Mouse (Mus musculus): ENCODE measurements around the gene Tspan31. TPM values are rescaled to one million over a fixed set of nuclear protein-coding genes. Genes with fewer than 3 reads are reported as not detected.
A peak's percentile ranks its signal among the peaks of the same experiment; 100 is the strongest.
"Not testable (repeated sequence)": the region's sequence is repeated elsewhere in the genome, so short reads cannot be mapped to it uniquely, and the experiment has no call there.

The Tspan31 gene
- polyA plus RNA-seq, 1 experiment from 2014 or later, result 113 TPM

DNA sequence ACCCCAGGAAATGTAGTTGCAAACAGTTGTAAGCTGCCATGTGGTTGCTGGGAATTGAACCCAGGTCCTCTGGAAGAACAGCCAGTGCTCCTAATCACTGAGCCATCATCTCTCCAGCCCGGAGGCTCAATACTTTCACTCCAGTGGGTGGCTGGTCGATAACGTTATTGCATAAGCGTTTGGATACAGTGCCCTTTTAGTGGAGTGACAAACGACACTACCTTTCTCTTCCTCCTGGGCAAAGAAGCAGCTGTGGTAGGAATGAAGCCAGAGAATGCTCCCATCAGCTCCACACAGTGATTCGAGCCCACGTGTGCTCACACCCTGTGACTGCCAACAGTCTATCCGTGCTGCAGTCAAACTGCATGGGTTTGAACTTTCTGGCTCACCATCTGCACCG lies 1.1 kb upstream of the Tspan31 start:
- H3K27ac ChIP-seq, result peak overlapping the region; percentile 81
- H3K9me3 ChIP-seq, result no peaks in the 10 kb centered on the region
- H3K36me3 ChIP-seq (replicated peaks), result peaks cover 24% of the 10 kb centered on the region
- no peaks in the 10 kb centered on the region for H3K27me3 ChIP-seq (replicated peaks)
- H3K4me3 ChIP-seq, result peak overlapping the region; percentile 78
- ATAC-seq (replicated peaks), result no peak
- H3K9ac ChIP-seq, result peak overlapping the region; percentile 57; the same call in 1 of the 2 replicates
- peaks cover 33% of the 10 kb centered on the region for H3K4me1 ChIP-seq
- H3K4me2 ChIP-seq, result peak overlapping the region; percentile 77
- WGBS, result 80% methylated on average over 9 of the region's 9 CpGs

DNA sequence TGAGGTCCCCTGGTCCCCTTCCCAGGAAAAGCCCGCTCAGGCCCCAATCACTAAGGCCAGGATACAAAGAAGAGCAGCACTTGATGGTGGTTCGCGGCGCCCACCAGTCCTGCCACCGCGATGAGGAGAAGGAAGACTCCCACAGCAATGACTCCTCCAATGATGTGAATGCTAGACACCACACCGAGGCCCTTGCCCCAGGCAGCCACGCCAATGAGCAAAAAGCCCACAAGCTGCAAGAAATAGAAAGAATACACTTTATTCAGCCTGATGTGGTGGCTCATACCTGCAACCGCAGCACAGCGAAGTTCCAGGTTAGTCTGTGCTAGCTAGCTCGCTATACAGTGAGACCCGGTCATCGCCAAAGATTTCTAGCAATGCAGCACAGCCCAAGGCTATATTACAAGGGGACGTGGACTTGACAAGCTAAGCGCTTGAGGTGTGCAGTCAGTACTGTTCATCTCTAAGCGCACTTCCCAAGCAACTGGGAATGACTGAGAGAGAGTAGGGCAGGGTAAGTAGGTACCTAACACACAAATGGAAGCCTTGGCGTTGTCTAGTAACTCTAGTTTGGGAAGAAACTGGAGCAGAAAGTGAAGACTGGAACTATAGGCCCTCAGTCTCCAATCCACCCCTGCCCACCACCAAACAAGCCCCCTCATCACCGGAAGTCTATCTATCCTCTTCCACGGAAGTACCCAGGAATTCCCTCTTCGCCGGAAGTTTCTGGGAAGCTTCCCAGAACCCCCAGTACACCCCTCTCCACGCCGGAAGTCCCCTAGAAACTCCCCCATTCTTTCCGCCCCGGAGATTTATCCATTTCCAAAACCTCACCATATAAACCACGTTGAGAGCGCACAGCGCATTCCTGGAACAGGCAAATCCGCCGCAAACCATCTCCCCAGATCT lies 529 bp downstream of the Tspan31 start:
- H3K4me1 ChIP-seq, result peaks cover 42% of the 10 kb centered on the region
- H3K36me3 ChIP-seq (replicated peaks), result peaks cover 36% of the 10 kb centered on the region
- peak overlapping the region; percentile 62 for H3K9ac ChIP-seq
- peak overlapping the region; percentile 95 for H3K27ac ChIP-seq
- H3K9me3 ChIP-seq, result no peaks in the 10 kb centered on the region
- peak; percentile 79 for ATAC-seq (replicated peaks)
- 7% methylated on average over 30 of the region's 30 CpGs for WGBS
- no peaks in the 10 kb centered on the region for H3K27me3 ChIP-seq (replicated peaks)
- peak overlapping the region; percentile 77 for H3K4me2 ChIP-seq
- peak overlapping the region; percentile 78 for H3K4me3 ChIP-seq

DNA sequence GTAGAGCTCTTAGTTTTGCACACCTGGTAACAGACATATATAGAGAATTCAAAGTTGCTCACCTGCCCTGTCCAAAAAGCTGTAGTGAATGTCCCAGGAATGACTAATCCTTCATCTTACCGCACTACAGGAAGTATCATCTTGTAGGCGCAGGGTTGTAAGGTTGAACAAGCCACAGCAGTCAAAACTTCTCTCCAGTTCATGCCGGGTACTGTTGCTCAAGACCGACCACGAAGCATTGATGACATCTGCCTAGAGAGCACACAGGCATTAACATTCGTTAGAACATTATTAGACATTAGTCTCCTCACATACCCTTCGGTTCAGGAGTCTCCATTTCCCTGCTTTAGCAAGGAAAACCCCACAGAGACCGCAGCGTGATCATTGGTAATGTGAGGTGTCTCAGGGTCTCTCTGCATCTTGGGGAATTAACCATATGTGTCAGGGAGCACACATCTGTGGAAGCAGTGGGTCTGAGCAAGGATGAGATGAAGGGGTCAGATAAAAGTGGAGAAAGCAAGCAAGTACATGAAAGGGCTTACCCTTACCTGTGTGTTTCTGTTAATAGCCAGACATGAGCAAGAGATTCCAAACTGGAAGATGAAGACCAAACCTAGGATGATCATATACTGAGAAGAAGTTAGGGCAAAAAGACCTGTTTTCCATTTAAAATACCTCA lies 1.6 kb downstream of the Tspan31 start:
- H3K27me3 ChIP-seq (replicated peaks), result no peaks in the 10 kb centered on the region
- H3K9ac ChIP-seq, result peak overlapping the region; percentile 62; the same call in 1 of the 2 replicates
- WGBS, result 81% methylated on average over 9 of the region's 9 CpGs
- peaks cover 36% of the 10 kb centered on the region for H3K36me3 ChIP-seq (replicated peaks)
- peak overlapping the region; percentile 27; the same call in 1 of the 2 replicates for H3K27ac ChIP-seq
- no peaks in the 10 kb centered on the region for H3K9me3 ChIP-seq
- peak overlapping the region; percentile 78 for H3K4me3 ChIP-seq
- ATAC-seq (replicated peaks), result no peak
- H3K4me2 ChIP-seq, result peak overlapping the region; percentile 77
- peaks cover 44% of the 10 kb centered on the region for H3K4me1 ChIP-seq

DNA sequence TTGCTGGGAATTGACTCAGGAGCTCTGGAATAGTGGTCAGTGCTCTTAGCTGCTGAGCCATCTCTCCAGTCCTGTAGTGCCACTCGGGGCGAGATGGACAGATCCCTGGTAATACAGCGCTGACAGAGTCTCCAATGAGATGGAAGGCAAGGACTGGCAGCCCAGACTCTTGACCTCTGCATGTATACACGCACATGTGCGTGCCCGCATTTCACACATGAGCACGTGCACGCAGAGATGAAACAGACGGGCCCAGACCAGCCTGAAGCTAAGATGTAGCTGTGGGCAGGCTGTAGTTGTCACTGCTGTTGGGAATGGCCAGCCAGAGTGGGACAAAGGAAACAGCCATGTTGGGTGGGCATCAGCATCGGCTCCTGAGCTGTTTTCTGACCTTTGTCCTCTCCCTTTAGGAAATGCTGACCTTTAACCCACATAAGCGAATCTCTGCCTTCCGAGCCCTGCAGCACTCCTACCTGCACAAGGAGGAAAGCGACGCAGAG lies 3.5 kb downstream of the Tspan31 start:
- WGBS, result 92% methylated on average over 14 of the region's 14 CpGs
- ATAC-seq (replicated peaks), result no peak
- no peak overlapping the region for H3K27ac ChIP-seq
- peaks cover 57% of the 10 kb centered on the region for H3K4me1 ChIP-seq
- H3K9me3 ChIP-seq, result no peaks in the 10 kb centered on the region
- no peaks in the 10 kb centered on the region for H3K27me3 ChIP-seq (replicated peaks)
- H3K36me3 ChIP-seq (replicated peaks), result peaks cover 36% of the 10 kb centered on the region
- H3K4me2 ChIP-seq, result no peak overlapping the region
- H3K4me3 ChIP-seq, result no peak overlapping the region
- no peak overlapping the region for H3K9ac ChIP-seq

DNA sequence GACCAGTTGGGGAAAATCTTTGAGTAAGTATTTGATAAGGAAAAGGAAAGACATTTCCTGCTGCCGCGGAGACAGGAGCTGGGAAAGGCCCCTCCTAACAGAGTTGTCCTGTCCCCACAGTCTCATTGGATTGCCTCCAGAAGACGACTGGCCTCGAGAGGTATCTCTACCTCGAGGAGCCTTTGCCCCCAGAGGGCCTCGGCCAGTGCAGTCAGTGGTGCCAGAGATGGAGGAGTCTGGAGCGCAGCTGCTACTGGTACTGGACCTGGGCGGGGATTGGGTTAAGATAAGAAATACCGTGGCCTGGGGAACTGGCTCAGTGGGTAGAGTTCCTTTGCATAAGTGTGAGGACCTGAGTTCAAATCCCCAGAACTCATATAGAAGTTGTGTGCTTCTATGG lies 4.1 kb downstream of the Tspan31 start:
- no peak overlapping the region for H3K4me2 ChIP-seq
- no peaks in the 10 kb centered on the region for H3K9me3 ChIP-seq
- H3K27ac ChIP-seq, result no peak overlapping the region
- peaks cover 36% of the 10 kb centered on the region for H3K36me3 ChIP-seq (replicated peaks)
- H3K4me1 ChIP-seq, result peaks cover 58% of the 10 kb centered on the region
- H3K4me3 ChIP-seq, result no peak overlapping the region
- ATAC-seq (replicated peaks), result no peak
- 89% methylated on average over 9 of the region's 9 CpGs for WGBS
- no peak overlapping the region for H3K9ac ChIP-seq
- H3K27me3 ChIP-seq (replicated peaks), result no peaks in the 10 kb centered on the region

DNA sequence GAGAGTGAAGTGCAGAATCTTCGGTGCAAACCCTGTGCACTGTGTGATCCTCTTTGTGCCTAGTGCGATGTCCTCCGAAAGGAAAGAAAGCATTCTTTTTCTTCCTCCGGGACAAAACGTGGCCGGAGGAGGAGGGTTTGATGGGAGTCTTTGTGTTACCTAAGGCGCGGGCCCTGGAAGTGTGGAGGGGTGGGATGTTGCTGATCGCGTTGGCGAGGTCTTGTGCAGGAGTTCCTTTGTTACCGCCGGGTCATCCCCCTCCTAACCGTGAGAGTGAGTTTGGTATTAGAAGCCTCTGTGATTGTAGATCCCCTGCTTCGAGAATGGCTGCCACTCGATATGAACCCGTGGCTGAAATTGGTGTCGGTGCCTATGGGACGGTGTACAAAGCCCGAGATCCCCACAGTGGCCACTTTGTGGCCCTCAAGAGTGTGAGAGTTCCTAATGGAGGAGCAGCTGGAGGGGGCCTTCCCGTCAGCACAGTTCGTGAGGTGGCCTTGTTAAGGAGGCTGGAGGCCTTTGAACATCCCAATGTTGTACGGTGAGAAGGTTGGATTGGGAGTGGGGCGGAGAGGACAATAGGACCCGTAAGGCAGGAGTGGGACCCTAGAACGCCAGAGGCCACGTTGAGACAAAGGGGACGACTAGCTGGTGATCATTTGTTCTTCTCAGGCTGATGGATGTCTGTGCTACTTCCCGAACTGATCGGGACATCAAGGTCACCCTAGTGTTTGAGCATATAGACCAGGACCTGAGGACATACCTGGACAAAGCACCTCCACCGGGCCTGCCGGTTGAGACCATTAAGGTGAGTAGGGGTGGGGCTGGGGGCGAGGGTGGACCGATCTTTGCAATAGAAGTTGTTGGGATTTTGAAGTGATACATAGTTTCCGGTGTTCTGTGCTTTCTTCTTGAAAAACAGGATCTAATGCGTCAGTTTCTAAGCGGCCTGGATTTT lies 5.9 kb downstream of the Tspan31 start:
- no peaks in the 10 kb centered on the region for H3K27me3 ChIP-seq (replicated peaks)
- peaks cover 50% of the 10 kb centered on the region for H3K4me1 ChIP-seq
- H3K9me3 ChIP-seq, result no peaks in the 10 kb centered on the region
- H3K27ac ChIP-seq, result peak overlapping the region; percentile 93
- peak overlapping the region; percentile 91 for H3K9ac ChIP-seq
- H3K4me3 ChIP-seq, result peak overlapping the region; percentile 83
- 14% methylated on average over 37 of the region's 37 CpGs for WGBS
- H3K4me2 ChIP-seq, result peak overlapping the region; percentile 83
- peaks cover 36% of the 10 kb centered on the region for H3K36me3 ChIP-seq (replicated peaks)
- peak; percentile 3; the same call in 1 of the 2 replicates for ATAC-seq (replicated peaks)

DNA sequence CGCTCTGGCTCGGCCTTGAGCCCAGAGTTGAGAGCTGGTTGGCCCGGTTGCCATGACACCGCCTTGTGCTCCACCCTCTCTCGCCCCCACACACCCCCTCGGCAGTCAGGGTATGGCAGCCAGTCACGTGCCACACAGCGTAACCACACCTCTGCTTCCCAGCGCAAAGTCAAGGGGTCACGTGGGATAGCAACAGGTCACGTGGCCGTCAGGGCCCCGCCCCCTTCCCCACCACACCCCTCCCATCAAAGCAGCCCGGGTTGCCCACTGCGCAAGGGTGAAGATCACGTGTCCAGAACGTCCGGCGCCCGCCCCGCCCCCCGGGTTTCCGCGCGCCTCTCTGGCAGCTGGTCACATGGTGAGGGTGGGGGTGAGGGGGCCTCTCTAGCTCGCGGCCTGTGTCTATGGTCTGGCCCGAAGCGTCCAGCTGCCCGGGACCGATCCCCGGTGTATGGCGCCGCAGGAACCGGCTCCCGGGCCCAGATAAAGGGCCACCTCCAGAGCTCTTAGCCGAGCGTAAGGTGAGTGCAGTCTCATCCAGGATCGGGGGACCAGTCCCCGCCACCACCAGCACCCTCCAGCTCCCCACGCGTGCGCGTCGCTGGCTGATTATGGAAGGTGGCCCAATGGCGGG lies 6.7 kb downstream of the Tspan31 start, which contains the start of gene Cdk4:
Gene Cdk4, plus strand, starts transcription at position 296 of the 634 bp plus-strand sequence.
- Histone ChIP-seq H3K4me1 (peaks cover 48% of the 10 kb centered on the region), H3K4me3 (peak within 1 kb of the TSS; percentile 83), H3K27me3 (replicated peaks) (no peaks in the 10 kb centered on the region), H3K4me2 (peak within 1 kb of the TSS; percentile 83), H3K36me3 (replicated peaks) (peaks cover 34% of the 10 kb centered on the region), H3K9me3 (no peaks in the 10 kb centered on the region), H3K27ac (peak within 1 kb of the TSS; percentile 93), H3K9ac (peak within 1 kb of the TSS; percentile 91)
- WGBS, result 0% methylated on average over 46 of the region's 46 CpGs
- ATAC-seq (replicated peaks), result peak; percentile 90

DNA sequence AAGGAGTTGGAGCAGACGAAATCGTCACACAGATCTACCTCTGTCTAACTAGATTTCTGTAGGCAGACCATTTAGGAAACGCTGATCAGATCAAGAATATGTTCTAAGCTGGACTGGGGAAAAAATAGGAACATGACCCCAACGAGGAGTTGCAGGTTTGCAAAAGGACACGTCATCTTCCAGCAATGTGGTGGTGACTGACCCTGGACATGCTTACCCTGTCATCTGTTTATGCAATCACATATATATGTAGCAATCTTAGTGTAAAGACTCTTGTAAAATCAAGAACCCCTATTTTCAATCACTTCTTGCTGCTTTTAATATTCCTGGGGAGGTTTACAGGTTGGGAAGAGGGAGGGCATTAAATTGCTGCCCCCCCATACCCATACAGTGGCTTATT lies 7.6 kb downstream of the Tspan31 start:
- 87% methylated on average over 5 of the region's 5 CpGs for WGBS
- peak overlapping the region; percentile 56 for H3K4me2 ChIP-seq
- H3K4me1 ChIP-seq, result peaks cover 51% of the 10 kb centered on the region
- H3K9me3 ChIP-seq, result no peaks in the 10 kb centered on the region
- peak overlapping the region; percentile 84 for H3K27ac ChIP-seq
- ATAC-seq (replicated peaks), result no peak
- no peaks in the 10 kb centered on the region for H3K27me3 ChIP-seq (replicated peaks)
- peak overlapping the region; percentile 83; the same call in 1 of the 2 replicates for H3K4me3 ChIP-seq
- H3K9ac ChIP-seq, result no peak overlapping the region
- H3K36me3 ChIP-seq (replicated peaks), result peaks cover 28% of the 10 kb centered on the region

DNA sequence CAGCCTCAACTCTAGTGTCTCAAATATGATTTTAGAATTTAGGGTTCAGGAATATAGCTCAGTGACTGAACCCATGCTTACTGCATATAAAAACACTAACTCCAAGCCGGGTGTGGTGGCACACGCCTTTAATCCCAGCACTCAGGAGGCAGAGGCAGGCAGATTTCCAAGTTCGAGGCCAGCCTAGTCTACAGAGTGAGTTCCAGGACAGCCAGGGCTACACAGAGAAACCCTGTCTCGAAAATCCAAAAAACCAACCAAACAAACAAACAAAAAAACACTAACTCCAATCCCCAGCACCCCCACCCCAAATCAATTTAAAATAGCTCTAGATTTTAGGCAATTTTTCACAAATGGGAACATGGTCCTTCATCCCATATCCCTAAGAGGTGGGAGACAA lies 8.0 kb downstream of the Tspan31 start:
- ATAC-seq (replicated peaks); H3K9ac ChIP-seq; H3K4me2 ChIP-seq; H3K4me3 ChIP-seq; H3K9me3 ChIP-seq; H3K27me3 ChIP-seq (replicated peaks): not testable (repeated sequence)
- 84% methylated on average over 4 of the region's 4 CpGs for WGBS
- H3K27ac ChIP-seq, result peak overlapping the region; percentile 97
- peaks cover 54% of the 10 kb centered on the region for H3K4me1 ChIP-seq
- peaks cover 28% of the 10 kb centered on the region for H3K36me3 ChIP-seq (replicated peaks)

DNA sequence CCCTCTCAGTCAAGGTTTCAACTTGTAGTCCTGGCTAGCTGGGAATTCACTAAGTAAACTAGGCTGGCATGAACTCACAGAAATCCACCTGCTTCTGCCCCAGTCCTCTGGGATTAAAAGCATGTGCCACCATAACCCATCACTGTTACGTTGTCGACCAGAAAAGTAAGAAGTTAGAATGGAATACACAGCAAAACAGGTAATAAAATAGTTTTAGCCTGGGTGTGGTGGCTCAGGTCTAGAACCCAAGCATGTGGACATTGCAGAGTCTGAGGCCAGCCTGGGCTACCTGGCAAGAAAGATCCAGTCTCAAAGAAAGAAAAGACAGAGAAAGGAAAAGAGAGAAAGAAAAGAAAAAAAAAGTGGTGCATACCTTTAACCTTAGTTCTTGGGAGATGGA lies 8.6 kb downstream of the Tspan31 start:
- 54% methylated on average over 2 of the region's 2 CpGs for whole genome bisulfite sequencing
- no peak for ATAC-seq (replicated peaks)
- peak overlapping the region; percentile 84 for H3K4me2 ChIP-seq

DNA sequence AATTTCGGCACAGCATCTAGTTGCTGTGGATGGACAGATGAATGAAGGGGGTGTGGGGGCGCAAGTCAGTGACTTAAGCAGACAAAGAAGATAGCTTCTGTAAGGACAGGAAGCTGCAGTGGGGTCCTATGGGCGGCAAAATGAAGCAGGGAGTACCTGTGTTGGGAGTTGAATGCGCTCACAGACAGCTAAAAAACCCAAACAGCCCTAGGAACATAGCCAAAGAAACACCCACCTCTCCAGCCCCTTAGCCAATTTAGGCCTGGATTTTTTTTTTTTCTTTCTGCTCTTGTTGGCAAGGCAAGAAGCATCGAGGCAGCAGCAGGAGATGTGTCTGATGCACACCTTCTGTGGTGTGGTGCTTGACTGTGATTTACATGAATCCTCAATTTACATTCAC lies 9.0 kb downstream of the Tspan31 start:
- peak overlapping the region; percentile 97 for H3K27ac ChIP-seq
- H3K27me3 ChIP-seq (replicated peaks), result no peaks in the 10 kb centered on the region
- H3K36me3 ChIP-seq (replicated peaks), result peaks cover 27% of the 10 kb centered on the region
- 17% methylated on average over 5 of the region's 5 CpGs for WGBS
- no peak for ATAC-seq (replicated peaks)
- H3K9me3 ChIP-seq, result no peaks in the 10 kb centered on the region
- peak overlapping the region; percentile 92 for H3K4me3 ChIP-seq
- peak overlapping the region; percentile 84 for H3K4me2 ChIP-seq
- H3K9ac ChIP-seq, result peak overlapping the region; percentile 90
- H3K4me1 ChIP-seq, result peaks cover 53% of the 10 kb centered on the region

More for the DNA sequence above, 8.6 kb downstream of the Tspan31 start:
- Histone ChIP-seq H3K9ac (peak overlapping the region; percentile 90; the same call in 1 of the 2 replicates), H3K9me3 (no peaks in the 10 kb centered on the region), H3K27ac (peak overlapping the region; percentile 97), H3K4me3 (peak overlapping the region; percentile 92), H3K4me1 (peaks cover 54% of the 10 kb centered on the region), H3K36me3 (replicated peaks) (peaks cover 27% of the 10 kb centered on the region), H3K27me3 (replicated peaks) (no peaks in the 10 kb centered on the region)

Measured in midbrain, embryonic 15.5 days (tissue).